Mouse (Mus musculus): ENCODE data around the gene Spire2. TPM values are rescaled to one million over a fixed set of nuclear protein-coding genes. Genes with fewer than 3 reads are reported as not detected.

Spire2 gene
- polyA plus RNA-seq, 1 experiment from 2014 or later: 2.7 TPM

DNA sequence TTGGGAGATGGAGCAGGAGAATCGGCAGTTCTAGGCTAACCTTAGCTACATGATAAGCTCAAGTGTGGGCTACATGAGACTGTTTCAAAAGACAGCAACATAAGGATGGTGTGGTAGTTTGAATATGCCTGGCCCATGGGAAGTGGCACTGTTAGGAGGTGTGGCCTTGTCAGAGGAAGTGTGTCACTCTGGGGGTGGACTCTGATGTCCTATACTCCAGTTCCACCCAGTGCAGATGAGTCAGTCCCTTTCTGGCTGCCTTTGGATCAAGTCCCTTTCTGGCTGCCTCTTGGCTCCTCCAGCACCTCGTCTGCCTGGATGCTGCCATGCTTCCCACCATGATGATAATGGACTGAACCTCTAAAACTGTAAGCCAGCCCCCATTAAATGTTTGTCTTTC, 39.7 kb upstream of the Spire2 start:
- Histone ChIP-seq H3K36me3 (ENCODE audit: control insufficient read depth, insufficient read depth, low read length) (no peaks in the 10 kb centered on the region), H3K4me3 (replicated peaks; ENCODE audit: low read length) (no peak overlapping the region), H3K4me1 (ENCODE audit: control insufficient read depth, insufficient read depth, low read length) (no peaks in the 10 kb centered on the region), H3K27ac (ENCODE audit: low read length) (no peak overlapping the region), H3K27me3 (ENCODE audit: control insufficient read depth, insufficient read depth, low read length) (no peaks in the 10 kb centered on the region), H3K9ac (ENCODE audit: low read length) (no peak overlapping the region), H3K4me2 (ENCODE audit: low read depth, low read length) (no peak overlapping the region), H3K9me3 (replicated peaks; ENCODE audit: control insufficient read depth, low read length) (no peaks in the 10 kb centered on the region)
- 86% methylated on average over 2 of the region's 2 CpGs for WGBS
- ATAC-seq (ENCODE audit: insufficient read depth, low FRiP score): no peak

DNA sequence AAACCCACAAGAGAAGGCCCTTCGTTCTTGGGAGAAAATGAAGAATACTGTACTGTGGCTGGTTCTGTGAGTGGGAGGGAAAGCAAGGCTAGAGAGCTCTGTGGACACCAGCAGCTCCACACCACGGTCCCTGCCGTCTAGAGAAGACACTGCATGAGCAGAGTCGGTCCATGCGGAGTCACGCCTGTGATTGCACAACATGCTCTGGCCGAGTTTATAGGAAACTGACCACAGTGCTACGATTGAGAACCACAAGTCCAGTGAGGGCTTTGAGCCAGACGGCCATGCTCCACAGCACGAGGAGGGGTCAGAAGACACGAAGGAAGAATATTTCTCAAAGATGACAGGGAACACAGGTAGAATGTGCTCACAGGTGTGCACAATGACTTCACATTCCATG, 34.2 kb upstream of the Spire2 start:
- H3K27me3 ChIP-seq (ENCODE audit: control insufficient read depth, insufficient read depth, low read length): no peaks in the 10 kb centered on the region
- H3K4me2 ChIP-seq (ENCODE audit: low read depth, low read length): no peak overlapping the region
- no peak for ATAC-seq (ENCODE audit: insufficient read depth, low FRiP score)
- no peaks in the 10 kb centered on the region; the same call in 1 of the 2 replicates for H3K36me3 ChIP-seq (ENCODE audit: control insufficient read depth, insufficient read depth, low read length)
- no peaks in the 10 kb centered on the region for H3K4me1 ChIP-seq (ENCODE audit: control insufficient read depth, insufficient read depth, low read length)
- no peak overlapping the region for H3K4me3 ChIP-seq (replicated peaks; ENCODE audit: low read length)
- 92% methylated on average over 11 of the region's 11 CpGs for WGBS
- H3K9me3 ChIP-seq (replicated peaks; ENCODE audit: control insufficient read depth, low read length): no peaks in the 10 kb centered on the region
- H3K9ac ChIP-seq (ENCODE audit: low read length): no peak overlapping the region
- H3K27ac ChIP-seq (ENCODE audit: low read length): no peak overlapping the region

DNA sequence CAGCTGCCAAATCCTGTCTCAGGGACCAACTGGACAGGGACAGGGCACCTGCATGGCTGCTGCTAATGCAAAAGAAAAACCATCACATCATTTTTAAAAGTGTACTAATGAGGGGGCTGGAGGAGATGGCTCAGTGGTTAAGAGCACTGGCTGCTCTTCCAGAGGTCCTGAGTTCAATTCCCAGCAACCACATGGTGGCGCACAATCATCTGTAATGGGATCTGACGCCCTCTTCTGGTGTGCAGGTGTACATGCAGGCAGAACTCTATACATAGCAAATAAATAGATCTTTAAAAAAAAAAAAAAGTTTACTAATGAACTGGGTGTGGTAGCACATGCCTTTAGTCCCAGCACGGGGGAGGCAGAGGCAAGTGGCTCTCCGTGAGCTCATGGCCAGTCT, 23.8 kb upstream of the Spire2 start:
- Histone ChIP-seq H3K9me3 (replicated peaks; ENCODE audit: control insufficient read depth, low read length) (no peaks in the 10 kb centered on the region), H3K9ac (ENCODE audit: low read length) (no peak overlapping the region), H3K4me1 (ENCODE audit: control insufficient read depth, insufficient read depth, low read length) (no peaks in the 10 kb centered on the region), H3K4me3 (replicated peaks; ENCODE audit: low read length) (no peak overlapping the region), H3K4me2 (ENCODE audit: low read depth, low read length) (no peak overlapping the region), H3K27ac (ENCODE audit: low read length) (no peak overlapping the region), H3K36me3 (ENCODE audit: control insufficient read depth, insufficient read depth, low read length) (0 out of 2 replicates have a peak, but pooled peaks cover 3% of the 10 kb centered on the region), H3K27me3 (ENCODE audit: control insufficient read depth, insufficient read depth, low read length) (no peaks in the 10 kb centered on the region)
- no peak for ATAC-seq (ENCODE audit: insufficient read depth, low FRiP score)
- WGBS: 65% methylated on average over 4 of the region's 4 CpGs

DNA sequence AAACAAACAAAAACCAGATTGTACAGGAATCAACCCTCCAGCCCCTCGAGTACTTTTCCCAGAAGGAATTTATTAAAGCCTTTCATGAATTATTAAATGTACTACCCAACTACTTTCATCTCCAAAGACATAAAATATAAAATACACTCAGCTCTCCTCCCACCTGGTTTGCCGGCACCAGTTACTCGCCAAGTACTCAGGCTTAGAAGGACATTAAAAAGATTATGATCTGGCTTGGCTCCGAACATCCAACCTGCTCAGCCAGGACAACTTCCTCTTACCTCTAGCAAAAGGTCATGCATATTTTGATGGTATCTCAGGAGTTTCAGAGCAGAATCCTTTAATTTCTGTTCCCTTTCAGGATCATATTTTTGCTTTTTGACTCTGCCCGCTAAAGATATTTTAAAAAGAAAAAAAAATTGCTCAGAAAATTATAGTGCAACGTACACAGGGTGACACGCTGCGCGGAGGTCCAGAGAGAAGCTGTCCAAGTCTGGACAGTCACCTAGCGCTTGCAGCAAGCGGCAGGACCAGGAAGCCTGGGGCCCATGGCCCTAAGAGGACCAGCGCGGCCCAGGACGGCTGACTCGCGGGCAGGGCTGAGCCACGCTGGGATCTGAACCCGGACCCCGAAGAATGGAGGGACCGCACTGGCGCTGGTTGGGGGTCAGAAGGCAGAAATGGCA, 14.6 kb upstream of the Spire2 start:
- 0 out of 2 replicates have a peak, but pooled peaks cover 3% of the 10 kb centered on the region for H3K4me1 ChIP-seq (ENCODE audit: control insufficient read depth, insufficient read depth, low read length)
- peak overlapping the region; percentile 75 for H3K9ac ChIP-seq (ENCODE audit: low read length)
- peak overlapping the region; percentile 89 for H3K4me2 ChIP-seq (ENCODE audit: low read depth, low read length)
- H3K27me3 ChIP-seq (ENCODE audit: control insufficient read depth, insufficient read depth, low read length): no peaks in the 10 kb centered on the region
- H3K27ac ChIP-seq (ENCODE audit: low read length): no peak overlapping the region
- peak; percentile 84 for ATAC-seq (ENCODE audit: insufficient read depth, low FRiP score)
- H3K9me3 ChIP-seq (replicated peaks; ENCODE audit: control insufficient read depth, low read length): no peaks in the 10 kb centered on the region
- 3% methylated on average over 21 of the region's 21 CpGs for WGBS
- peak overlapping the region; percentile 72 for H3K4me3 ChIP-seq (replicated peaks; ENCODE audit: low read length)
- no peaks in the 10 kb centered on the region for H3K36me3 ChIP-seq (ENCODE audit: control insufficient read depth, insufficient read depth, low read length)

DNA sequence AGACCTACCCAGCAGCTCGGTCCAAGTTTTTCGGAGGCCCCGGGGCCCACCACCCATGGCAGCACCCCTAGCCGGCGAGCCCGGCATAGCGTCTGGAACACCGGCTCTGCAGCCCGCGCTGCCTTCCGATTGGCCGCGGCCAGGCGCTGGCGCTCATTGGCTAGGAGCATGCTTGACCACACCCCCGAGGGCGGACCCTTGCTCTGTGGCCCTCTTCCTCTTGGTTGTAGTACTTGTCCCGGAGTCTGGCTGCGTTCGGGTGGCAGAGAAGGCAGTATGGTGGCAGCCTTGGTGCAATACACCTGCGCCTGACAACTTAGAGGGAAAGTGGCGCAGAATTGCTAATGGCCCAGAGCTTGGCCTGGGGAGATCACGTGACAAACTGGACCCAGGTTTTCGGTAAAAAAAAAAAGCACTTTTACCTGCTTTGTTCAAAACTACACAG, 14.0 kb upstream of the Spire2 start, which contains the start of gene Fanca:
Gene Fanca, minus strand, starts transcription at position 110 of the 445 bp plus-strand sequence.
- Histone ChIP-seq H3K9ac (ENCODE audit: low read length) (peak within 1 kb of the TSS; percentile 75), H3K4me3 (replicated peaks; ENCODE audit: low read length) (peak within 1 kb of the TSS; percentile 72), H3K9me3 (replicated peaks; ENCODE audit: control insufficient read depth, low read length) (no peaks in the 10 kb centered on the region), H3K4me2 (ENCODE audit: low read depth, low read length) (peak within 1 kb of the TSS; percentile 89), H3K4me1 (ENCODE audit: control insufficient read depth, insufficient read depth, low read length) (0 out of 2 replicates have a peak, but pooled peaks cover 3% of the 10 kb centered on the region), H3K27ac (ENCODE audit: low read length) (0 out of 2 replicates have a peak within 1 kb of the TSS, but pooled peaks have one; percentile 3), H3K27me3 (ENCODE audit: control insufficient read depth, insufficient read depth, low read length) (no peaks in the 10 kb centered on the region), H3K36me3 (ENCODE audit: control insufficient read depth, insufficient read depth, low read length) (no peaks in the 10 kb centered on the region)
- peak; percentile 99 for ATAC-seq (ENCODE audit: insufficient read depth, low FRiP score)
- under 1% methylated on average over 24 of the region's 24 CpGs for WGBS

DNA sequence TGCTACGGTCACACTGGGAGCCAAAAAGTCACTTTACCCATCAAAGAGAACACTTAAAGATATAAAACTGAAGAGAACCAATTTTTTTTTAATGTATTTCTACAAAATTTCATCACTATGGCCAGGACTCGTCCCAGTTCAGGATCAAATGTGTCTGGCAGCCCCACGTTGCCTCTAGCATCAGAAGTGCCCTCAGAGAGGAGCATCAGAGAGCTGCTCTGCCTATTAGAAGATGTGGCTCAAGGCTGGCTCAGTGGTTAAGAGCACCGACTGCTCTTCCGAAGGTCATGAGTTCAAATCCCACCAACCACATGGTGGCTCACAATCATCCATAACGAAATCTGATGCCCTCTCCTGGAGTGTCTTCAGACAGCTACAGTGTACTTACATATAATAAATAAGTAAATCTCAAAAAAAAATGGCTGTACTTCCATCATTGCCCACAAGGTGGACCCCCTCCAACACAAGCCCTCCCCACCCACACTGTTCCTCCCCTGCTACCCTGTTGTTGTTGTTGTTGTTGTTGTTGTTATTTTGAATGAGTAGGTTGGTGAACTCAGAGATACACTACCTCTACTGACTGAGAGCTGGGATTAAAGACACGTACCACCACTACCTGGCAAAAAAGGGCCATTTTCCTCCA, 12.9 kb upstream of the Spire2 start:
- Histone ChIP-seq H3K27ac (ENCODE audit: low read length) (no peak overlapping the region), H3K4me3 (replicated peaks; ENCODE audit: low read length) (no peak overlapping the region), H3K9me3 (replicated peaks; ENCODE audit: control insufficient read depth, low read length) (no peaks in the 10 kb centered on the region), H3K27me3 (ENCODE audit: control insufficient read depth, insufficient read depth, low read length) (no peaks in the 10 kb centered on the region), H3K36me3 (ENCODE audit: control insufficient read depth, insufficient read depth, low read length) (no peaks in the 10 kb centered on the region), H3K4me2 (ENCODE audit: low read depth, low read length) (no peak overlapping the region), H3K4me1 (ENCODE audit: control insufficient read depth, insufficient read depth, low read length) (0 out of 2 replicates have a peak, but pooled peaks cover 3% of the 10 kb centered on the region), H3K9ac (ENCODE audit: low read length) (no peak overlapping the region)
- no peak for ATAC-seq (ENCODE audit: insufficient read depth, low FRiP score)
- WGBS: 28% methylated on average over 7 of the region's 7 CpGs

DNA sequence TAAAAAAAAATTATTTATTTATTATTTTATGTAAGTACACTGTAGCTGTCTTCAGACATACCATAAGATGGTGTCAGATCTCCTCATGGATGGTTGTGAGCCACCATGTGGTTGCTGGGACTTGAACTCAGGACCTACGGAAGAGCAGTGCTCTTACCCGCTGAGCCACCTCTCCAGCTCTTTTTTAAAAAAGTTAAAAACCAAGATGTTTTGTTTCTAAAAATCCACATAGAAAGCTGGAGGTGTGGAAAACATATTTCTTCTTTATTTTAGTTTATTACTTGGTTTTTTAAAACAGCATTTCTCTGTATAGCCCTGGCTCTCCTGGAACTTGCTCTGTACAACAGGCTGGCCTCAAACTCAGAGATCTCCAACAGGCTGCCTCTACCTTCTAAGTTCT, 4.0 kb upstream of the Spire2 start:
- Histone ChIP-seq H3K4me3 (replicated peaks; ENCODE audit: low read length) (no peak overlapping the region), H3K36me3 (ENCODE audit: control insufficient read depth, insufficient read depth, low read length) (no peaks in the 10 kb centered on the region), H3K4me2 (ENCODE audit: low read depth, low read length) (no peak overlapping the region), H3K27ac (ENCODE audit: low read length) (no peak overlapping the region), H3K9me3 (replicated peaks; ENCODE audit: control insufficient read depth, low read length) (no peaks in the 10 kb centered on the region), H3K27me3 (ENCODE audit: control insufficient read depth, insufficient read depth, low read length) (no peaks in the 10 kb centered on the region), H3K9ac (ENCODE audit: low read length) (no peak overlapping the region), H3K4me1 (ENCODE audit: control insufficient read depth, insufficient read depth, low read length) (peaks cover 9% of the 10 kb centered on the region; the same call in 1 of the 2 replicates)
- WGBS: 88% methylated on average over 2 of the region's 2 CpGs
- no peak for ATAC-seq (ENCODE audit: insufficient read depth, low FRiP score)

DNA sequence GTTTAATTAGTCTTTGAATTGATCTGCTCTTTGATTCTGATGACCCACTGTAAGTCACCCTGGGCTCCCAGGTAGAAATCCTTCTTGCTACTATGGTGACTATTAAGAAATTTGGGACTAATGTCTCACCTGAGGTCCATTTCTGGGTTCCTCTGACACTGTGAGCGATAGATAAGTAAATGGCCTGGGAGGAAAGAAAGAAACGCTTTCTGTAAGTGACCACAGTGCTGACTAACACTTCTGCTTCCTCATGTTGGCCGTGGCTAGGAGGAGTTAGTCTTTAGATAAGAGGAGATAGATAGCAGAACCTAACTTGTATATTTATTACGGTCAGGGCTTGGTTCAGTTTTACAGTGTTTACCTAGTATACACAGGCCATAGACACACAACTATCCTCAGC, 3.2 kb upstream of the Spire2 start:
- no peaks in the 10 kb centered on the region for H3K36me3 ChIP-seq (ENCODE audit: control insufficient read depth, insufficient read depth, low read length)
- H3K9ac ChIP-seq (ENCODE audit: low read length): no peak overlapping the region
- no peak overlapping the region for H3K4me3 ChIP-seq (replicated peaks; ENCODE audit: low read length)
- 71% methylated on average over 4 of the region's 4 CpGs for WGBS
- no peak overlapping the region for H3K4me2 ChIP-seq (ENCODE audit: low read depth, low read length)
- ATAC-seq (ENCODE audit: insufficient read depth, low FRiP score): no peak
- H3K9me3 ChIP-seq (replicated peaks; ENCODE audit: control insufficient read depth, low read length): no peaks in the 10 kb centered on the region
- peaks cover 12% of the 10 kb centered on the region for H3K4me1 ChIP-seq (ENCODE audit: control insufficient read depth, insufficient read depth, low read length)
- H3K27ac ChIP-seq (ENCODE audit: low read length): no peak overlapping the region
- H3K27me3 ChIP-seq (ENCODE audit: control insufficient read depth, insufficient read depth, low read length): no peaks in the 10 kb centered on the region

DNA sequence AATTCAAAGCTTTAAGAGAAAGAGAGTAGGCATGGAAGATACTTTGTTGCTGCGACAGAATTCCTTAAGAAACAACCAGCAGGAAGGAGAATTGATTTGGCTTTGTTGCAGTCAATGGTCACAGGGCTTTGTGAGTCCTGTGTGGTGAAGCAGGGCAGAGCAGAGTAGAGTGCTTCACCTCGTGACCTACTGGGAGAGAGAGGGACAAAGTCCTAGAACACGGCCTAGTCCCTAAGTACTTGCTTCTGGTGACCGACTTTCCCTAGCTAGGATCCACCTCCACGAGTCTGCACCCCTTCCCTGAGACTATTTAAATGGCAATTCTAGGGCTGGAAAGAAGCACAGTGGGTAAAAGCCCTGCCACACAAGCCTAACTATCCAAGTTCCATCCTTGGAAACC, 2.6 kb upstream of the Spire2 start:
- Histone ChIP-seq H3K4me3 (replicated peaks; ENCODE audit: low read length) (no peak overlapping the region), H3K4me1 (ENCODE audit: control insufficient read depth, insufficient read depth, low read length) (peaks cover 13% of the 10 kb centered on the region), H3K9me3 (replicated peaks; ENCODE audit: control insufficient read depth, low read length) (no peaks in the 10 kb centered on the region), H3K27me3 (ENCODE audit: control insufficient read depth, insufficient read depth, low read length) (no peaks in the 10 kb centered on the region), H3K9ac (ENCODE audit: low read length) (no peak overlapping the region), H3K36me3 (ENCODE audit: control insufficient read depth, insufficient read depth, low read length) (no peaks in the 10 kb centered on the region), H3K4me2 (ENCODE audit: low read depth, low read length) (no peak overlapping the region), H3K27ac (ENCODE audit: low read length) (no peak overlapping the region)
- no peak for ATAC-seq (ENCODE audit: insufficient read depth, low FRiP score)
- WGBS: 70% methylated on average over 5 of the region's 5 CpGs

Measured in stomach, embryonic 16.5 days (tissue).